Mouse (Mus musculus) mouse embryonic stem cell (cell line): ENCODE results near the gene Car15.

ENCODE experiments used
- in situ Hi-C, 2 experiments: fragments of 300-500 bp; cut with MboI; formaldehyde crosslinking; loops; 1 replicate in 1 of 2; 3 replicates in 1 of 2; pipeline ENCODE4 v1.14.3; 2019 to 2020; ENCODE audit warnings: low sequenced_read_pairs in 2 of 2, low pct_unique_long_range_greater_than_20kb in 1 of 2, mixed read lengths in 1 of 2; ENCODE audit not compliant: unreplicated experiment in 1 of 2

The Car15 gene

GRCm38 (mm10) chr16:17835481-17835880, 2.7 kb downstream of the Car15 start:
- in situ Hi-C loops, result no loop called here

GRCm38 (mm10) chr16:17834543-17834942, 3.6 kb downstream of the Car15 start:
- in situ Hi-C loops, result no loop called here

GRCm38 (mm10) chr16:17833681-17834399, 4.3 kb downstream of the Car15 start:
- in situ Hi-C loops, result no loop called here

GRCm38 (mm10) chr16:17833321-17833680, 4.9 kb downstream of the Car15 start:
- in situ Hi-C loops, result no loop called here

- in situ Hi-C loops, result no loop called here
Observed at GRCm38 (mm10) chr16:17832821-17833220, 5.3 kb downstream of the Car15 start, which contains the start of gene B830017H08Rik. Gene B830017H08Rik, plus strand, starts transcription at chr16:17833121.

- in situ Hi-C loops, result no loop called here
Observed at GRCm38 (mm10) chr16:17831781-17832180, 6.4 kb downstream of the Car15 start.

- in situ Hi-C loops, result no loop called here
Observed at GRCm38 (mm10) chr16:17830385-17831178, 7.6 kb downstream of the Car15 start.

GRCm38 (mm10) chr16:17828867-17829266, 9.3 kb downstream of the Car15 start:
- in situ Hi-C loops, result no loop called here

GRCm38 (mm10) chr16:17828229-17828628, 9.9 kb downstream of the Car15 start:
- in situ Hi-C loops, result no loop called here

GRCm38 (mm10) chr16:17826500-17826899, 11.7 kb downstream of the Car15 start:
- in situ Hi-C loops, result no loop called here

- in situ Hi-C loops, result loop anchor here in 1 of 2 experiments (25.0 kb wide), 1 partner anchor 771 kb away; the partner anchor contains the start of gene Tbx1
Observed at GRCm38 (mm10) chr16:17816528-17816927, 21.6 kb downstream of the Car15 start.

- in situ Hi-C loops, result loop anchor here in 1 of 2 experiments (25.0 kb wide), 1 partner anchor 772 kb away; the partner anchor contains the start of gene Tbx1
Observed at GRCm38 (mm10) chr16:17815411-17816402, 22.5 kb downstream of the Car15 start.

GRCm38 (mm10) chr16:17813173-17813572, 25.0 kb downstream of the Car15 start:
- in situ Hi-C loops, result loop anchor here in 1 of 2 experiments (25.0 kb wide), 1 partner anchor 774 kb away; the partner anchor contains the start of gene Tbx1

- in situ Hi-C loops, result loop anchor here in 1 of 2 experiments (25.0 kb wide), 1 partner anchor 775 kb away; the partner anchor contains the start of gene Tbx1
Observed at GRCm38 (mm10) chr16:17812120-17812519, 26.0 kb downstream of the Car15 start.

- in situ Hi-C loops, result loop anchor here in 1 of 2 experiments (25.0 kb wide), 1 partner anchor 778 kb away; the partner anchor contains the start of gene Tbx1
Observed at GRCm38 (mm10) chr16:17809711-17810110, 28.5 kb downstream of the Car15 start.

- in situ Hi-C loops, result loop anchor here in 1 of 2 experiments (25.0 kb wide), 1 partner anchor 778 kb away; the partner anchor contains the start of gene Tbx1
Observed at GRCm38 (mm10) chr16:17809125-17809524, 29.0 kb downstream of the Car15 start.

- in situ Hi-C loops, result loop anchor here in 1 of 2 experiments (25.0 kb wide), 1 partner anchor 780 kb away; the partner anchor contains the start of gene Tbx1
Observed at GRCm38 (mm10) chr16:17807192-17808009, 30.8 kb downstream of the Car15 start.
